Mouse (Mus musculus) cortical plate, adult 2 months (tissue): Measurements from ENCODE around the gene Hc. TPM values are rescaled to one million over a fixed set of nuclear protein-coding genes. Genes with fewer than 3 reads are reported as not detected.
A peak's percentile ranks its signal among the peaks of the same experiment; 100 is the strongest.

ENCODE experiments used
- H3K27ac ChIP-seq: fragments of 200-500 bp; 2 replicates; pipeline ENCODE4 v1.5.1; 2012; ENCODE audit warnings: low read length, control low read depth, inconsistent platforms; ENCODE audit not compliant: insufficient read depth
- H3K4me1 ChIP-seq: fragments of 200-500 bp; 2 replicates; pipeline ENCODE4 v1.6.1; 2011; ENCODE audit warnings: low read length; ENCODE audit not compliant: control insufficient read depth, insufficient read depth
- H3K4me3 ChIP-seq: fragments of 200-500 bp; 2 replicates; pipeline ENCODE4 v1.5.1; 2011; ENCODE audit warnings: mild to moderate bottlenecking, low read length, control low read depth; ENCODE audit not compliant: insufficient read depth
- CTCF ChIP-seq: fragments of 200-500 bp; IDR thresholded peaks from 2 replicates; pipeline ENCODE4 v1.5.1; 2011; ENCODE audit warnings: mild to moderate bottlenecking, control low read depth, low read length; ENCODE audit not compliant: insufficient read depth; ENCODE audit errors: extremely low read depth
- POLR2A ChIP-seq: fragments of 200-500 bp; IDR thresholded peaks from 2 replicates; pipeline ENCODE4 v1.6.1; 2011; ENCODE audit warnings: mild to moderate bottlenecking, low read length, control low read depth; ENCODE audit not compliant: insufficient read depth; ENCODE audit errors: extremely low read depth
- polyA plus RNA-seq: library from polyadenylated mRNA; depleted of rRNA; stranded (reverse); fragments of >200 nt; gene quantifications from 2 replicates; pipeline ENCODE4 v1.2.3, GENCODE M21; 2012

Hc gene
- polyA plus RNA-seq, 1 experiment = 0.35 TPM

- no peaks in the 10 kb centered on the region for H3K4me1 ChIP-seq
- TF ChIP-seq POLR2A (no peak), CTCF (no peak)
- no peak overlapping the region for H3K4me3 ChIP-seq
- no peak overlapping the region for H3K27ac ChIP-seq
Measured at GRCm38 (mm10) chr2:35060897-35061296, 341 bp downstream of the Hc start.

- Histone ChIP-seq H3K27ac (no peak overlapping the region), H3K4me3 (no peak overlapping the region), H3K4me1 (no peaks in the 10 kb centered on the region)
- TF ChIP-seq POLR2A (no peak), CTCF (no peak)
Measured at GRCm38 (mm10) chr2:35060256-35060655, 982 bp downstream of the Hc start.

GRCm38 (mm10) chr2:35058325-35058724 lies 2.9 kb downstream of the Hc start:
- TF ChIP-seq POLR2A (no peak), CTCF (no peak)
- Histone ChIP-seq H3K27ac (no peak overlapping the region), H3K4me3 (no peak overlapping the region), H3K4me1 (no peaks in the 10 kb centered on the region)

- H3K4me3 ChIP-seq = no peak overlapping the region
- H3K4me1 ChIP-seq = no peaks in the 10 kb centered on the region
- TF ChIP-seq POLR2A = no peak
- TF ChIP-seq CTCF = no peak
- no peak overlapping the region for H3K27ac ChIP-seq
Measured at GRCm38 (mm10) chr2:35057243-35057642, 4.0 kb downstream of the Hc start.

- Histone ChIP-seq H3K27ac (no peak overlapping the region), H3K4me1 (no peaks in the 10 kb centered on the region), H3K4me3 (no peak overlapping the region)
- TF ChIP-seq POLR2A (no peak), CTCF (peak; percentile 38; the same call in 1 of the 2 replicates)
Measured at GRCm38 (mm10) chr2:35048851-35049250, 12.4 kb downstream of the Hc start.

GRCm38 (mm10) chr2:35044956-35045355 lies 16.3 kb downstream of the Hc start:
- no peaks in the 10 kb centered on the region for H3K4me1 ChIP-seq
- TF ChIP-seq CTCF = peak; percentile 60
- no peak for TF ChIP-seq POLR2A
- H3K4me3 ChIP-seq = no peak overlapping the region
- no peak overlapping the region for H3K27ac ChIP-seq

GRCm38 (mm10) chr2:35038580-35039375 lies 22.5 kb downstream of the Hc start:
- Histone ChIP-seq H3K4me1 (no peaks in the 10 kb centered on the region), H3K27ac (no peak overlapping the region), H3K4me3 (no peak overlapping the region)
- TF ChIP-seq POLR2A (no peak), CTCF (no peak)

- H3K4me1 ChIP-seq = no peaks in the 10 kb centered on the region
- H3K4me3 ChIP-seq = no peak overlapping the region
- TF ChIP-seq POLR2A (no peak), CTCF (no peak)
- no peak overlapping the region for H3K27ac ChIP-seq
Measured at GRCm38 (mm10) chr2:35024646-35025154, 36.5 kb downstream of the Hc start.

- no peak for TF ChIP-seq POLR2A
- TF ChIP-seq CTCF = no peak
- Histone ChIP-seq H3K4me3 (no peak overlapping the region), H3K4me1 (no peaks in the 10 kb centered on the region)
Measured at GRCm38 (mm10) chr2:35021806-35022205, 39.4 kb downstream of the Hc start.

GRCm38 (mm10) chr2:35015861-35016260 lies 45.4 kb downstream of the Hc start:
- no peak for TF ChIP-seq CTCF
- TF ChIP-seq POLR2A = no peak

More at GRCm38 (mm10) chr2:35021806-35022205, 39.4 kb downstream of the Hc start:
- no peak overlapping the region for H3K27ac ChIP-seq

More at GRCm38 (mm10) chr2:35015861-35016260, 45.4 kb downstream of the Hc start:
- H3K4me3 ChIP-seq = no peak overlapping the region
- no peak overlapping the region for H3K27ac ChIP-seq
- no peaks in the 10 kb centered on the region for H3K4me1 ChIP-seq
